Mouse (Mus musculus) ovary, adult 18-20 months (tissue): ENCODE measurements at regions not wholly inside any gene's neighbourhood (a gene's known extent, or its start where the extent isn't known, plus 50 kb on each side); places are given as distances from the start of the nearest gene placed in this dataset.
"Not testable (repeated sequence)": the region's sequence is repeated elsewhere in the genome, so short reads cannot be mapped to it uniquely, and the experiment has no call there.

Experiments
- DNase-seq: peaks from one replicate; pipeline ENCODE4 v3.0.0; 2022; ENCODE audit warnings: low spot score, mixed read lengths

GRCm38 (mm10) chr2:117450172-117450865, 107.5 kb upstream of the Rasgrp1 start:
- no peak for DNase-seq

DNA sequence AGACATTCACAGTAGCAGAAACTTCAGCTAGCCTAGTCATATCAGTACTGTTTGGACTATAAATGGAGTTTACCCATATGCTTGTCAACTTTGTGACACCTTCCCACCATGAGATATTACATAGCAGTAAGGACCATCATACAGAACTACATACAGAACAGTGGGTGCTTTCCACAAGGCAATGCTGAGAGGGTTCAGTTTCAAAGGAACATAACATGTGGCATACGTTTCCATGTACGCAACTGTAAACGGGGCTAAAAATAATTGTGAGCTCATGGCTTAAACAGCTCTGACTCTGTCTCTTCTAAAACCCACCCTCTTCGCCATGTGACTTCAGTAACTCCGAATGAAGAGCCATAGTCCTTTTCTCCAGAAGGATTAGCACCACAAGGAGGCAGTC, 109.0 kb upstream of the Rasgrp1 start:
- DNase-seq: no peak

- DNase-seq: no peak
Measured at GRCm38 (mm10) chr2:117455021-117455739, 112.4 kb upstream of the Rasgrp1 start.

DNA sequence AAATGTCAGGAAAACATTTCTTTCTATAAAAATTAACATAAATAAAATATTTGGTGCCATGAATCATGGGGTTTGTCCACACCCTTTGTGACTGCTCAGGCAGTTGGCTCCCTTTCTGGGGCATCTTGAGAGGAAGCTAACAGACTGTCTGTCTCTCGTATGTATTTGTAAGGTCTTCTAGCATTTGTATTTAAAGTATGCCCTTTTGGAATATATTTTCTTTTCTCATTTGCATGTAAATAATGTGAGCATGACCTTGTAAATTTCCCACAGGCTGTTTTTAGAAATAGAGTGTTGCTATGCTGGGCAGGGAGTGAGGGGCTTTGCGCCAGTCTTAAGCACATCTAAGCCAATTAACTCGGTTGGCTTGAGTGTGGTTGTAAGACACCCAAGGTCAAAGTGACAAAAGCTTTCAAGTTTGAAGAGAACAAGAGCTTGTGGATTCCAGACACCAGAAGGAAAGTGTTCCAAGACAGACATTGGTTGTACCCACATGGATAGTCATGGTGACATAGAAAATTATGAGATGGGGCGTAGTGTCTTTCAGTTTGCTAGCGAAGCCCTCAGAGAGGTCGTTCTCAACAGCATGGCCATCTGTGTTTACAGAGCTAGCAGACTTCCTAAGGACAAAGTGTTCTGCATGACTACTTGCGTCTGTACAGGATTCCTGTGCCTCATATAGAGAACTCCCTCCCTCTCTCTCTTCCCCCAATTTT, 113.1 kb upstream of the Rasgrp1 start:
- DNase-seq: no peak

DNA sequence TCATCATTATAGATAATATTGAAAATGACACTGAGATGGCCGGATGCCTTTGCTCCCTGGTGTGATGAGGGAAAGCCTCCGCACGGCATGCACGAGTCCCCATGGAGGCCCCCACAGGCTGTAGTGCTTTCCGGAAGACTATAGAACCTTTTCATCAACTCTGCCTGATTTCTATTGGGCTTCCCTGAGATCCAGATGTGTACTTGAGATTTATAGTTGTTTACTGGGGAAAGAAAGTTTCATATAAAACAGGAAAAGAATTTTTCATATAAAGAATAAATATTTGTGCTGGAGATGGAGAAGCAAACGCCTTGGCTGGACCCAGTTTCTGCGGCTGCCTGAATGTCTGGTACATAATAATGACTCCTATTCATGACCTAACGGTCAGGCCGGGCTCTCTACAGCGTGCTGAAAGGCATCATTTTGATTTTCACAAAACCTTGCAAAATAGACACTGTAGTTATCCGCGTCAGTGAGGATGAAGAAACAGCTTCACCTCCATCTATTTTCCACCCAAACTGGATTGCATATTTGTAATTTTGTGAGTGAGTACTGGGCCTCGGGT, 113.7 kb upstream of the Rasgrp1 start:
- no peak for DNase-seq

DNA sequence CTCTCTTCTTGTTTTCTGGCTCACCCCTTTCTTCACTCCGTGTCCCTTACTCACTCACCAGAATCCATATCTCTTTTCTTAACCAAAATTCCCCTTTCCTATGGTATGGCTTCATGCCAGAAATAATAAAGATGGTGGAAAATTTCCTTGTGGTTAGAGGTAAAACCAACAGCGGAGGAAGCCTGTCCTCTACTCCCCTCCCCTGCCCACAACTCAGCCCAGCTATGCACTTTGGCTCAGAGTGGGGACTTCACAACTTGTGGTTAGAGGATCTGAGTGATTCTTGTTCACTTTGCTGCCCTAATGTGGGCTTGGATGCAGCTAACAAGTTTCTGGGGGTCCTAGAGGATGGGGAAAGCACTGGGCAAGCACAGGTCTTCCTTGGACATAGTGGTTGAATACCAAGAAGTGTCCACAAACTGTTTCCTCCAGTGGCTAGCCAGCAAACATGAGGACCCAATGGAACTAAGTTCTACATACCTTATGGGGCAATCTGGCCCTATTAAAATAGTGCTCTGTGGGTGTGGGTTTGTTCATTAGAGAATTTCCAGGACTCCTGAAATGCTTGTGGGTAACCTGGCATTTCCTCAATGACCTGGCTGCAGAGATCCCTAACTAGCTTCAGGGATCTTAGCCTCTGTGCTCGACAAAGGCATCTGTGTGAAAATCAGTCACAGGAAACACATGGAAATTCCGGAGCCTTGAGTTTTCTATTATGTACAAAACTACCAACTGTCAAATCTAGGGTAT, 118.9 kb upstream of the Rasgrp1 start:
- DNase-seq: no peak

GRCm38 (mm10) chr2:117474885-117475542, 132.2 kb upstream of the Rasgrp1 start:
- DNase-seq: no peak

- no peak for DNase-seq
Measured at GRCm38 (mm10) chr2:117475561-117475960, 132.8 kb upstream of the Rasgrp1 start.

DNA sequence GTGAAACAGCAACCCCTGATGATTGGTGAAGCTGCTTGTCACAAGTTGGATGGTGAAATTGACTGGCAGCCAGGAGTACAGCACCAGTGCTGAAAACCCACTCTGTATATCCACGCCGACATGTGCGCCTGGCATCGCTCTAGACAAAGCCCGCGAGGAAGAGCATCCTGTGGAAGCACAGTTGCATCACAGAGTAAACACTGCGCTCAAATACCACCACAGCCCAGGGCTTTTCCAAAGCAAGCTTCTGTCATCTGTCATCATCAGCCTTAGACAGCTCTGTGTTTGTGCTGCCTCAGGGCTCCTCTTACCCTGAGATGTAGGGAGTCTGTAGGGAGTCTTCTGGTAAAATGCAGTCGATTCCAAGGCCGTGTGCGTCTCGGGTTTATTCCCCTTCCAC, 134.7 kb upstream of the Rasgrp1 start:
- not testable (repeated sequence) for DNase-seq

- DNase-seq: not testable (repeated sequence)
Measured at GRCm38 (mm10) chr2:117479244-117480009, 136.6 kb upstream of the Rasgrp1 start.

GRCm38 (mm10) chr2:117486447-117486846, 143.6 kb upstream of the Rasgrp1 start:
- DNase-seq: peak; percentile 17

- no peak for DNase-seq
Measured at GRCm38 (mm10) chr2:117498565-117498964, 155.8 kb upstream of the Rasgrp1 start.

DNA sequence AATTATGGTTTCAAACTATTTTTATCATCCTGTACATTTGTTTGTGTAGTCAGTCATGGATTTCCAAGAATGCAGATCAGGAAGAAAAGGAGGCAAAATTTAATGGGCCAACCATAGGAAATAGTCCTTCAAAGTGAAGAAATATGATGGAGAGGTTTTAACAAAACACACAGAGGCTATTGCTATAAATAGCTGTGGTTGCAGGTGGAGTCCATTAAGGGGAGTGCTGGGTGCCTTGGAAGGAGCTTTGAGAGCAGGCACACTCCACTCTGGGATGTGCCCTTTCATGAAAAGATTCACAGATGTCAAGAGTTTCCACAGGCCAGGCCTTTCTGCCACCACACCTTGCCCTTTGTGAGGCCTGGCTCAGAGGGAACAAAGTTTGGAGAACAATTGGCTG, 159.8 kb upstream of the Rasgrp1 start:
- no peak for DNase-seq

DNA sequence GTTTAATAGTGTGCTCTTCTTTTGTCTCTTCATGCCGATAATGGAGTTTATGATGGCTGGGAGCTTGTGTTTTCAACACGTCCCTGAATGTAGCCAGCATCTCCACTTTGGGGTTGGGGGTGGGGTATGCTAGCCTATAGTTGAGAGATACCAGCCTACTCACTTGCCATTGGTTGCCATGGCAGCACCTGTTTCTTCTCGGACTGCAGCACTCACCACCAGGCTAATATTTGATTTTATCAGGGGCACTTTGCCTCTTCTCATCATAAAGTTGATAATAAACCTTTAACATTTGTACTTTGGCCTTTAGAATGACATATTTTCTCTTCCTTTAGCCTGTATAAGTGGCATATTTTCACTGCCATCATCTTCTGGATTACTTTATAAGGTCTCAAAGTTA, 168.9 kb upstream of the Rasgrp1 start:
- no peak for DNase-seq

GRCm38 (mm10) chr2:117512551-117512950, 169.8 kb upstream of the Rasgrp1 start:
- no peak for DNase-seq

DNA sequence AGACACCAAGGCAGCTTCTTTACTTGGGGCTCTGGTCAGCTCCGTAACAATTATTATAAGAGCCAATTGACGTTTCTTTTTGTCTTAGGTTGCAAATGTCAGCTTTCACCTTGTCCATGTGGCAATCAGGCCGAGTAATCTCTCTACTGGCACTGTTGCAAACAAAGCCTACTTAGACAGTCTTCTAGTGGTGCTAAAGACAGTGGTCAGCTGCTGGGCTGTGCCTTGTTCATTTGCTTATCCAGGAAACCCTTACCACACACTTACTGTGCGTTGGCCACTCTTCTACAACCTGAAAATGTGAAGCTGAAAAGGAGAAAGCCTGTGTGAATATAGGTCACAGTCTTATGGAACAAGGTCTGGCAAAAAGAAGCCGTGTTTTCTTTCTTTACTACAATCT, 181.6 kb upstream of the Rasgrp1 start:
- DNase-seq: no peak

GRCm38 (mm10) chr2:117538865-117539264, 196.1 kb upstream of the Rasgrp1 start:
- no peak for DNase-seq

DNA sequence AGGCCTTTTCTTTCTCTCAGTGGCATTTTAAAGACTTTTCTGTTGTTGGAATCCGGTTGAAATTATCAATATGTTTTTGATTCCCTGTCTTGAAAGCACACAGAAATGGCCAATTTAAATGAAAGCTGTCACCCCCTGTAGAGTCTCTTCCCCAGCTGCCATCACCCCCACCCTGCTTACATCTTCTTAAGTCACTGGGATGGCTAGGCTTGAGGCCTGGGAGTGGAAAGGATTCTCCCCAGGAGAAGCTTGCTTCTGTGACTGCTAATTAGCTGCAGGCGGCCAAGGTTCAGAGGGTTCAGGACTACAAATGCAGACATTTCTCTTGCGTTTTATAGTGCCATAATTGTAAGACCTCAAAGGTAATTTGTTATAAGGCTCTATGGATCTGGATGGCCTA, 196.5 kb upstream of the Rasgrp1 start:
- DNase-seq: no peak

DNA sequence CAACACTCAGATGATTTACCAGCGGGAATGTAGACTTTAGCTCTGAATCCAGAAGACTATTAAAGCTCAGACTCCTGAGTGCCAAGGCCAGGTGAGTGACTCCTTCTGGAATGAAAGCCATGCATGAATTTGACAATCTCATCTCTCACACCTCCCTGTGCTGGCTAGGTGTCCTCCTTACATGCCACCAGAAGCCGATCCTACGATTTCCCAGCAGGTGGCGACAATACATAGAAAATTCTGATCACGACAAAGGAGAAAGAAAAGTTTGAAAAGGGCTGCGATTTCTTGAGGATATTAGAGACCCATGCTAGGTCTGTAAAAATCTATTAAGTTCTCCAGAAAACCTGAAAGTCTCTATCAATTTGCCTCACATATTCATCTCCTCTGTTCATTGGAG, 198.7 kb upstream of the Rasgrp1 start:
- peak; percentile 42 for DNase-seq

GRCm38 (mm10) chr2:117542298-117542697, 199.5 kb upstream of the Rasgrp1 start:
- no peak for DNase-seq
